In genomic region chr5:33997829-33998504, GRCm38 (mm10) we compare ENCODE assay signal across 10 mouse cellular contexts. TPM values are rescaled to one million over a fixed set of nuclear protein-coding genes. Genes with fewer than 3 reads are reported as not detected.
DNase-seq lines count a peak whose midpoint lies in the region; ATAC-seq and TF ChIP-seq lines count a peak whose summit lies in the region.
"Had no signal": no experiment of that assay in that cellular context is flagged by ENCODE, and none has a peak within 500 bp of the region (broad histone marks: within the 10 kb centered on the region; RNA-seq: fewer than 3 reads in every experiment).

No protein-coding gene starts in this region.

- no peak overlapping the region for H3K9ac ChIP-seq in lung, embryonic 16.5 days (ENCODE audit: low read length)
- peak overlapping the region; percentile 91; the same call in 1 of the 2 replicates for H3K9ac ChIP-seq in hindbrain, postnatal 0 days (replicated peaks; ENCODE audit: low read length)

- no peak for ATAC-seq in cerebellum, adult (ENCODE audit: insufficient number of reproducible peaks, low FRiP score, low TSS enrichment)
- ATAC-seq in lung, embryonic 16.5 days (ENCODE audit: low read depth): no peak
- ATAC-seq in hindbrain, postnatal 0 days: no peak
- ATAC-seq: activated CD4-positive, CD25-positive, alpha-beta regulatory T cell, adult 4 months had no signal

- H3K27me3 ChIP-seq in lung, embryonic 16.5 days (ENCODE audit: control insufficient read depth, insufficient read depth, low read depth, low read length): peaks cover 56% of the 10 kb centered on the region
- no peaks in the 10 kb centered on the region for H3K27me3 ChIP-seq in hindbrain, postnatal 0 days (ENCODE audit: insufficient read depth, low read length)

- H3K27ac ChIP-seq in lung, embryonic 16.5 days (ENCODE audit: low read length): no peak overlapping the region
- peak overlapping the region; percentile 98; the same call in 1 of the 2 replicates for H3K27ac ChIP-seq in hindbrain, postnatal 0 days
- H3K27ac ChIP-seq in olfactory bulb, adult 2 months (ENCODE audit: insufficient read depth, low read depth, low read length): peak overlapping the region; percentile 90

- H3K4me1 ChIP-seq in lung, embryonic 16.5 days (replicated peaks; ENCODE audit: control insufficient read depth, insufficient read depth, low read length): peaks cover 15% of the 10 kb centered on the region
- peaks cover 23% of the 10 kb centered on the region for H3K4me1 ChIP-seq in hindbrain, postnatal 0 days (ENCODE audit: insufficient read depth, low read length)
- H3K4me1 ChIP-seq in olfactory bulb, adult 2 months (ENCODE audit: control insufficient read depth, insufficient read depth, low read length): peaks cover 56% of the 10 kb centered on the region

- no peak for TF ChIP-seq POLR2A in olfactory bulb, adult 2 months (IDR thresholded peaks at IDR 0.05; ENCODE audit: insufficient read depth, low read depth, low read length)

- H3K4me3 ChIP-seq in lung, embryonic 16.5 days (ENCODE audit: low read length): peak overlapping the region; percentile 68; the same call in 1 of the 2 replicates
- H3K4me3 ChIP-seq in hindbrain, postnatal 0 days (ENCODE audit: low read length): peak overlapping the region; percentile 86
- H3K4me3 ChIP-seq in olfactory bulb, adult 2 months (ENCODE audit: insufficient read depth, low read depth, low read length): peak overlapping the region; percentile 86

- H3K36me3 ChIP-seq in lung, embryonic 16.5 days (ENCODE audit: control insufficient read depth, insufficient read depth, low read length): no peaks in the 10 kb centered on the region
- H3K36me3 ChIP-seq in hindbrain, postnatal 0 days (ENCODE audit: insufficient read depth, low read length): peaks cover 10% of the 10 kb centered on the region

- 69% methylated on average over 20 of the region's 20 CpGs for WGBS in lung, embryonic 16.5 days
- WGBS in hindbrain, postnatal 0 days: 70% methylated on average over 20 of the region's 20 CpGs
- WGBS in olfactory bulb, adult 2 months: 42% methylated on average over 20 of the region's 20 CpGs

- H3K4me2 ChIP-seq in lung, embryonic 16.5 days (ENCODE audit: low read depth, low read length): peak overlapping the region; percentile 99; the same call in 1 of the 2 replicates
- peak overlapping the region; percentile 72 for H3K4me2 ChIP-seq in hindbrain, postnatal 0 days (ENCODE audit: low read depth, low read length)

- H3K9me3 ChIP-seq in lung, embryonic 16.5 days (ENCODE audit: control insufficient read depth, low read length): no peaks in the 10 kb centered on the region
- no peaks in the 10 kb centered on the region for H3K9me3 ChIP-seq in hindbrain, postnatal 0 days (ENCODE audit: low read length)

- no peak for TF ChIP-seq CTCF in hindbrain, postnatal 0 days (IDR thresholded peaks at IDR 0.05; ENCODE audit: low read depth)
- TF ChIP-seq CTCF in olfactory bulb, adult 2 months (IDR thresholded peaks at IDR 0.05; ENCODE audit: insufficient read depth, low read depth, low read length): no peak

- DNase-seq in cerebellum, adult 11 months: peak; percentile 31
- DNase-seq in lung, adult 18-20 months: no peak
- DNase-seq in hindbrain, postnatal 0 days (ENCODE audit: low spot score): no peak
- no peak for DNase-seq in natural killer cell, adult 2 months (ENCODE audit: low spot score in 2 of 2)
- no peak for DNase-seq in layer of hippocampus, adult 9-10 months (ENCODE audit: low spot score)
- DNase-seq: gastrocnemius, postnatal 36 days had no signal

RNA-seq across cellular contexts. Expression of gene Nat8l, which starts 2.2 kb away (rescaled TPM):
- 0.08 and 0.14 TPM in 2 replicates for polyA plus RNA-seq in lung, embryonic 16.5 days (2015; fragmentation: Nextera tagmentation; extraction: Ambion mirVana)
- total RNA-seq in hindbrain, postnatal 0 days (2014; rRNA removed): 50.3 and 50.9 TPM in 2 replicates
- 6.0 and 6.4 TPM in 2 replicates for polyA plus RNA-seq in hindbrain, postnatal 0 days (2015; fragmentation: Nextera tagmentation; extraction: Ambion mirVana)
- polyA plus RNA-seq in olfactory bulb, adult 2 months (2012; ENCODE audit: insufficient read depth, insufficient read length, low replicate concordance, missing spikeins): 93.3 TPM in 1 of 2 replicates, not detected in the other
- polyA plus RNA-seq: activated CD4-positive, CD25-positive, alpha-beta regulatory T cell, adult 4 months had no signal

RNA-seq across cellular contexts. Expression of gene Gm1673, which starts 14.7 kb away (rescaled TPM):
- polyA plus RNA-seq in lung, embryonic 16.5 days (2015; fragmentation: Nextera tagmentation; extraction: Ambion mirVana): 47.1 and 62.2 TPM in 2 replicates
- 626 and 692 TPM in 2 replicates for total RNA-seq in hindbrain, postnatal 0 days (2014; rRNA removed)
- polyA plus RNA-seq in hindbrain, postnatal 0 days (2015; fragmentation: Nextera tagmentation; extraction: Ambion mirVana): 695 and 703 TPM in 2 replicates
- polyA plus RNA-seq in olfactory bulb, adult 2 months (2012; ENCODE audit: insufficient read depth, insufficient read length, low replicate concordance, missing spikeins): not detected in 2 replicates
- total RNA-seq: gastrocnemius, postnatal 36 days had no signal
- polyA plus RNA-seq: activated CD4-positive, CD25-positive, alpha-beta regulatory T cell, adult 4 months had no signal

Comparison
In these comparisons a context has a peak if more than half of its experiments do, and no peak if none do; other contexts are left out.
1. RNA of gene Gm1673, which starts 14.7 kb away (polyA plus RNA-seq): 695 to 703 TPM in hindbrain, postnatal 0 days and 47.1 to 62.2 TPM in lung, embryonic 16.5 days; not detected in olfactory bulb, adult 2 months; every median in the first group is over 10 times any median in the second.
2. Peak in every context shown above with its lines, with median percentiles within 50 percentile points of each other: H3K4me3 ChIP-seq.